Mouse (Mus musculus): ENCODE data around the gene Cfap58.

The Cfap58 gene

GRCm38 (mm10) chr19:47978109-47978701 is 40.7 kb downstream of the Cfap58 start:
- no peak for DNase-seq (ENCODE audit: low read depth)

GRCm38 (mm10) chr19:47979446-47979845 is 42.0 kb downstream of the Cfap58 start:
- no peak for DNase-seq (ENCODE audit: low read depth)

GRCm38 (mm10) chr19:47980241-47980640 is 42.8 kb downstream of the Cfap58 start:
- no peak for DNase-seq (ENCODE audit: low read depth)

GRCm38 (mm10) chr19:47985606-47986213 is 48.2 kb downstream of the Cfap58 start:
- no peak for DNase-seq (ENCODE audit: low read depth)

- no peak for DNase-seq (ENCODE audit: low read depth)
These were observed 50.5 kb downstream of the Cfap58 start for GRCm38 (mm10) chr19:47987986-47988385.

- DNase-seq (ENCODE audit: low read depth), result peak; percentile 62
These were observed 51.0 kb downstream of the Cfap58 start for GRCm38 (mm10) chr19:47988456-47988855.

- no peak for DNase-seq (ENCODE audit: low read depth)
These were observed 51.6 kb downstream of the Cfap58 start for GRCm38 (mm10) chr19:47988880-47989574.

GRCm38 (mm10) chr19:47989575-47989891 is 52.1 kb downstream of the Cfap58 start:
- no peak for DNase-seq (ENCODE audit: low read depth)

GRCm38 (mm10) chr19:48001240-48001639 is 63.8 kb downstream of the Cfap58 start:
- DNase-seq (ENCODE audit: low read depth), result no peak

GRCm38 (mm10) chr19:48001774-48002173 is 64.3 kb downstream of the Cfap58 start:
- no peak for DNase-seq (ENCODE audit: low read depth)

GRCm38 (mm10) chr19:48008771-48009413 is 71.4 kb downstream of the Cfap58 start:
- DNase-seq (ENCODE audit: low read depth), result no peak

GRCm38 (mm10) chr19:48009586-48010331 is 72.3 kb downstream of the Cfap58 start:
- DNase-seq (ENCODE audit: low read depth), result no peak

- no peak for DNase-seq (ENCODE audit: low read depth)
These were observed 82.6 kb downstream of the Cfap58 start for GRCm38 (mm10) chr19:48020103-48020502.

GRCm38 (mm10) chr19:48021435-48021834 is 84.0 kb downstream of the Cfap58 start:
- no peak for DNase-seq (ENCODE audit: low read depth)

GRCm38 (mm10) chr19:48022763-48023162 is 85.3 kb downstream of the Cfap58 start:
- no peak for DNase-seq (ENCODE audit: low read depth)

- no peak for DNase-seq (ENCODE audit: low read depth)
These were observed 86.3 kb downstream of the Cfap58 start for GRCm38 (mm10) chr19:48023726-48024125.

- no peak for DNase-seq (ENCODE audit: low read depth)
These were observed 87.9 kb downstream of the Cfap58 start for GRCm38 (mm10) chr19:48025366-48025765.

GRCm38 (mm10) chr19:48026882-48027281 is 89.4 kb downstream of the Cfap58 start:
- DNase-seq (ENCODE audit: low read depth), result no peak

- DNase-seq (ENCODE audit: low read depth), result peak; percentile 46
These were observed 102.1 kb downstream of the Cfap58 start for GRCm38 (mm10) chr19:48039554-48039953.

- DNase-seq (ENCODE audit: low read depth), result no peak
These were observed 109.8 kb downstream of the Cfap58 start for GRCm38 (mm10) chr19:48047315-48047714.

- DNase-seq (ENCODE audit: low read depth), result no peak
These were observed 111.9 kb downstream of the Cfap58 start for GRCm38 (mm10) chr19:48049361-48049760.

- no peak for DNase-seq (ENCODE audit: low read depth)
These were observed 125.8 kb downstream of the Cfap58 start for GRCm38 (mm10) chr19:48063289-48063688.

All from NIH3T3 (cell line).